Mouse (Mus musculus): Measurements from ENCODE around the gene Lyg2. TPM values are rescaled to one million over a fixed set of nuclear protein-coding genes. Genes with fewer than 3 reads are reported as not detected.

Lyg2 gene
- total RNA-seq, 1 experiment from 2014 or later: not detected

GRCm38 (mm10) chr1:37877736-37878460 is 38.4 kb downstream of the Lyg2 start:
- peak; percentile 56 for DNase-seq

GRCm38 (mm10) chr1:37873157-37873556 is 43.1 kb downstream of the Lyg2 start:
- no peak for DNase-seq

- DNase-seq: peak; percentile 93
These were observed 43.9 kb downstream of the Lyg2 start for GRCm38 (mm10) chr1:37872131-37873067.

- no peak for DNase-seq
These were observed 44.6 kb downstream of the Lyg2 start, which contains the start of gene Lipt1 for GRCm38 (mm10) chr1:37871704-37872103. Gene Lipt1 (plus strand): TSS chr1:37871738.

- DNase-seq: no peak
These were observed 46.9 kb downstream of the Lyg2 start for GRCm38 (mm10) chr1:37869362-37869761.

GRCm38 (mm10) chr1:37868640-37869039 is 47.7 kb downstream of the Lyg2 start:
- DNase-seq: no peak

GRCm38 (mm10) chr1:37867684-37868322 is 48.5 kb downstream of the Lyg2 start:
- no peak for DNase-seq

GRCm38 (mm10) chr1:37867056-37867455 is 49.2 kb downstream of the Lyg2 start:
- peak; percentile 74 for DNase-seq

- DNase-seq: no peak
These were observed 50.0 kb downstream of the Lyg2 start, which contains the start of gene Tsga10 for GRCm38 (mm10) chr1:37866286-37866685. Gene Tsga10 (minus strand): TSS chr1:37866429.

GRCm38 (mm10) chr1:37865401-37866215 is 50.7 kb downstream of the Lyg2 start:
- no peak for DNase-seq

- peak; percentile 100 for DNase-seq
These were observed 51.5 kb downstream of the Lyg2 start for GRCm38 (mm10) chr1:37864511-37865400.

Other genes starting within 250 kb of the Lyg2 start
- gene 2010300C02Rik, start 196.4 kb downstream of the Lyg2 start, total RNA-seq (2021): 3.1 and 3.2 TPM in 2 replicates
- gene Tsga10, start 50.1 kb downstream of the Lyg2 start, total RNA-seq (2021): 4.6 and 5.2 TPM in 2 replicates
- 18.4 and 19.3 TPM in 2 replicates for gene Lipt1, start 44.8 kb downstream of the Lyg2 start, total RNA-seq (2021)
- gene Mitd1, start 26.1 kb downstream of the Lyg2 start, total RNA-seq (2021): 13.1 and 17.5 TPM in 2 replicates
- 308 and 342 TPM in 2 replicates for gene Mrpl30, start 26.0 kb downstream of the Lyg2 start, total RNA-seq (2021)
- gene Lyg1, start 41.3 kb upstream of the Lyg2 start, total RNA-seq (2021): not detected in 2 replicates
- gene Txndc9, start 81.4 kb upstream of the Lyg2 start, total RNA-seq (2021): 68.2 and 69.0 TPM in 2 replicates
- gene Eif5b, start 81.5 kb upstream of the Lyg2 start, total RNA-seq (2021): 45.0 and 48.2 TPM in 2 replicates
- gene Rev1, start 213.3 kb upstream of the Lyg2 start, total RNA-seq (2021): 24.3 TPM in 2 replicates